Mouse (Mus musculus): ENCODE data around the gene Mthfr. TPM values are rescaled to one million over a fixed set of nuclear protein-coding genes. Genes with fewer than 3 reads are reported as not detected.
A peak's percentile ranks its signal among the peaks of the same experiment; 100 is the strongest.

Mthfr gene
- polyA plus RNA-seq, 1 experiment from 2014 or later = 14.6 TPM

GRCm38 (mm10) chr4:148004361-148004760 is 34.5 kb upstream of the Mthfr start:
- ATAC-seq (replicated peaks; ENCODE audit: low FRiP score, low read depth) = no peak
- no peak overlapping the region for H3K4me2 ChIP-seq (ENCODE audit: low read length)
- H3K9me3 ChIP-seq (replicated peaks; ENCODE audit: low read length) = no peaks in the 10 kb centered on the region
- WGBS = 46% methylated on average over 7 of the region's 7 CpGs
- no peak overlapping the region for H3K9ac ChIP-seq (ENCODE audit: low read depth, low read length)
- peak; percentile 5 for DNase-seq (ENCODE audit: low spot score)
- no peak overlapping the region for H3K27ac ChIP-seq
- TF ChIP-seq CTCF (IDR thresholded peaks at IDR 0.05; ENCODE audit: low read depth) = no peak
- H3K27me3 ChIP-seq (ENCODE audit: insufficient read depth, low read length) = no peaks in the 10 kb centered on the region
- peaks cover 36% of the 10 kb centered on the region for H3K36me3 ChIP-seq (ENCODE audit: insufficient read depth, low read length)
- no peak overlapping the region for H3K4me3 ChIP-seq (replicated peaks; ENCODE audit: low read depth, low read length)
- H3K4me1 ChIP-seq (replicated peaks; ENCODE audit: insufficient read depth, low read length) = no peaks in the 10 kb centered on the region

- Histone ChIP-seq H3K4me1 (replicated peaks; ENCODE audit: insufficient read depth, low read length) (no peaks in the 10 kb centered on the region), H3K27ac (no peak overlapping the region), H3K9ac (ENCODE audit: low read depth, low read length) (no peak overlapping the region), H3K27me3 (ENCODE audit: insufficient read depth, low read length) (no peaks in the 10 kb centered on the region), H3K36me3 (ENCODE audit: insufficient read depth, low read length) (peaks cover 74% of the 10 kb centered on the region), H3K9me3 (replicated peaks; ENCODE audit: low read length) (no peaks in the 10 kb centered on the region), H3K4me3 (replicated peaks; ENCODE audit: low read depth, low read length) (no peak overlapping the region), H3K4me2 (ENCODE audit: low read length) (no peak overlapping the region)
- no peak for ATAC-seq (replicated peaks; ENCODE audit: low FRiP score, low read depth)
- DNase-seq (ENCODE audit: low spot score) = peak; percentile 48
- TF ChIP-seq CTCF (IDR thresholded peaks at IDR 0.05; ENCODE audit: low read depth) = peak; percentile 71
- 73% methylated on average over 4 of the region's 4 CpGs for WGBS
Measured at GRCm38 (mm10) chr4:148008412-148008811, 30.5 kb upstream of the Mthfr start.

GRCm38 (mm10) chr4:148009641-148010040 is 29.2 kb upstream of the Mthfr start:
- H3K4me3 ChIP-seq (replicated peaks; ENCODE audit: low read depth, low read length) = no peak overlapping the region
- DNase-seq (ENCODE audit: low spot score) (no peak), ATAC-seq (replicated peaks; ENCODE audit: low FRiP score, low read depth) (no peak)
- 84% methylated on average over 2 of the region's 2 CpGs for WGBS
- H3K27ac ChIP-seq = no peak overlapping the region
- no peaks in the 10 kb centered on the region for H3K27me3 ChIP-seq (ENCODE audit: insufficient read depth, low read length)
- H3K4me2 ChIP-seq (ENCODE audit: low read length) = no peak overlapping the region
- H3K9ac ChIP-seq (ENCODE audit: low read depth, low read length) = no peak overlapping the region
- H3K9me3 ChIP-seq (replicated peaks; ENCODE audit: low read length) = no peaks in the 10 kb centered on the region
- H3K4me1 ChIP-seq (replicated peaks; ENCODE audit: insufficient read depth, low read length) = no peaks in the 10 kb centered on the region
- TF ChIP-seq CTCF (IDR thresholded peaks at IDR 0.05; ENCODE audit: low read depth) = no peak
- H3K36me3 ChIP-seq (ENCODE audit: insufficient read depth, low read length) = peaks cover 86% of the 10 kb centered on the region

GRCm38 (mm10) chr4:148011332-148011731 is 27.5 kb upstream of the Mthfr start:
- H3K36me3 ChIP-seq (ENCODE audit: insufficient read depth, low read length) = peaks cover 93% of the 10 kb centered on the region
- H3K4me1 ChIP-seq (replicated peaks; ENCODE audit: insufficient read depth, low read length) = no peaks in the 10 kb centered on the region
- no peaks in the 10 kb centered on the region for H3K27me3 ChIP-seq (ENCODE audit: insufficient read depth, low read length)
- no peak for ATAC-seq (replicated peaks; ENCODE audit: low FRiP score, low read depth)
- WGBS = 82% methylated on average over 3 of the region's 3 CpGs
- TF ChIP-seq CTCF (IDR thresholded peaks at IDR 0.05; ENCODE audit: low read depth) = no peak
- H3K4me2 ChIP-seq (ENCODE audit: low read length) = no peak overlapping the region
- no peak overlapping the region for H3K9ac ChIP-seq (ENCODE audit: low read depth, low read length)
- no peaks in the 10 kb centered on the region for H3K9me3 ChIP-seq (replicated peaks; ENCODE audit: low read length)
- no peak overlapping the region for H3K27ac ChIP-seq
- H3K4me3 ChIP-seq (replicated peaks; ENCODE audit: low read depth, low read length) = no peak overlapping the region
- no peak for DNase-seq (ENCODE audit: low spot score)

GRCm38 (mm10) chr4:148012216-148012615 is 26.7 kb upstream of the Mthfr start:
- Histone ChIP-seq H3K36me3 (ENCODE audit: insufficient read depth, low read length) (peaks cover 94% of the 10 kb centered on the region), H3K4me3 (replicated peaks; ENCODE audit: low read depth, low read length) (no peak overlapping the region), H3K27ac (no peak overlapping the region), H3K9ac (ENCODE audit: low read depth, low read length) (no peak overlapping the region), H3K27me3 (ENCODE audit: insufficient read depth, low read length) (no peaks in the 10 kb centered on the region), H3K4me1 (replicated peaks; ENCODE audit: insufficient read depth, low read length) (no peaks in the 10 kb centered on the region), H3K9me3 (replicated peaks; ENCODE audit: low read length) (no peaks in the 10 kb centered on the region), H3K4me2 (ENCODE audit: low read length) (no peak overlapping the region)
- DNase-seq (ENCODE audit: low spot score) (no peak), ATAC-seq (replicated peaks; ENCODE audit: low FRiP score, low read depth) (no peak)
- TF ChIP-seq CTCF (IDR thresholded peaks at IDR 0.05; ENCODE audit: low read depth) = no peak
- WGBS = 93% methylated on average over 4 of the region's 4 CpGs

GRCm38 (mm10) chr4:148015418-148015817 is 23.5 kb upstream of the Mthfr start:
- Histone ChIP-seq H3K4me3 (replicated peaks; ENCODE audit: low read depth, low read length) (no peak overlapping the region), H3K4me2 (ENCODE audit: low read length) (no peak overlapping the region), H3K4me1 (replicated peaks; ENCODE audit: insufficient read depth, low read length) (no peaks in the 10 kb centered on the region), H3K36me3 (ENCODE audit: insufficient read depth, low read length) (peaks cover 84% of the 10 kb centered on the region), H3K27ac (no peak overlapping the region), H3K9me3 (replicated peaks; ENCODE audit: low read length) (no peaks in the 10 kb centered on the region), H3K27me3 (ENCODE audit: insufficient read depth, low read length) (no peaks in the 10 kb centered on the region), H3K9ac (ENCODE audit: low read depth, low read length) (no peak overlapping the region)
- peak; percentile 29 for DNase-seq (ENCODE audit: low spot score)
- TF ChIP-seq CTCF (IDR thresholded peaks at IDR 0.05; ENCODE audit: low read depth) = peak; percentile 42; the same call in 1 of the 2 replicates
- ATAC-seq (replicated peaks; ENCODE audit: low FRiP score, low read depth) = no peak
- 81% methylated on average over 10 of the region's 10 CpGs for WGBS

- ATAC-seq (replicated peaks; ENCODE audit: low FRiP score, low read depth) (peak; percentile 85), DNase-seq (ENCODE audit: low spot score) (no peak)
- no peak overlapping the region for H3K9ac ChIP-seq (ENCODE audit: low read depth, low read length)
- no peaks in the 10 kb centered on the region for H3K9me3 ChIP-seq (replicated peaks; ENCODE audit: low read length)
- H3K36me3 ChIP-seq (ENCODE audit: insufficient read depth, low read length) = peaks cover 85% of the 10 kb centered on the region
- no peak overlapping the region for H3K27ac ChIP-seq
- no peak for TF ChIP-seq CTCF (IDR thresholded peaks at IDR 0.05; ENCODE audit: low read depth)
- no peak overlapping the region for H3K4me3 ChIP-seq (replicated peaks; ENCODE audit: low read depth, low read length)
- no peak overlapping the region for H3K4me2 ChIP-seq (ENCODE audit: low read length)
- H3K27me3 ChIP-seq (ENCODE audit: insufficient read depth, low read length) = no peaks in the 10 kb centered on the region
- H3K4me1 ChIP-seq (replicated peaks; ENCODE audit: insufficient read depth, low read length) = no peaks in the 10 kb centered on the region
- 71% methylated on average over 3 of the region's 3 CpGs for WGBS
Measured at GRCm38 (mm10) chr4:148016981-148017380, 21.9 kb upstream of the Mthfr start.

All from kidney, postnatal 0 days (tissue).